Mouse (Mus musculus): ENCODE measurements around the gene Rprm.

Rprm gene

DNA sequence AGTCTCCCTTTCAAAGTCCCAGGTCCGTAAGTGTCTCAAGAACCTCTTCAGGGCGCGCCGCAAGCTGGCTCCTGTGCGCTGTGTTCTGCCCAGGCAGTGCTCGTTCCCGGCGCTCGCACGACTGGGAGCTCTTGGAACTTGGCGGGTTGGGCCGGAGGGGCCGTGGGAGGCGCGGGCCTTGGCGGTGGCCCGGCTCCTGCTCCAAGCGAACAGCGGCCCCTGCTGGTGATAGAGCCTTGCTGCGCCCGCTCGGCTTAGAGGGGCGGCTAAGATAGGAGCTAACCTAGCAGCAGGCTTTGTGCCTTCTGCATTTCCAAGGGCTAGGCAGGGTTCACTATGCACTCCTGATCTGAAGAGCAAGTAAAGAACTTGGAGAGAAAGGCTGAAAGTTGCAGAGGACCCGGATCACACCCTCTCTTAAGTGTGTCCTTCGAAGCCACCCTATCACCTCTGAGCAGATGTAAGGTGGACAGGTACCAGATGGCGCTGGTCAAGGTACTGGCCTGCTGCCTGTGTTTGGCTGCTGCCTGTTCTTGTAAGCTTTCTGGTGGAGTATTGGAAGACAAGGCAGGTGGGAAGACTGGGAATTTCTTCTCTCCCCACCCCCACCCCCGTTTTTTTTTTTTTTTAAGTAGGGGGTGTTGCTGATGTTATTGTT is at the start of gene Rprm:
TSS of gene Rprm (minus strand) at position 123 of the 658 bp plus-strand sequence.
- DNase-seq (ENCODE audit: low read depth, low spot score) = peak; percentile 22

DNA sequence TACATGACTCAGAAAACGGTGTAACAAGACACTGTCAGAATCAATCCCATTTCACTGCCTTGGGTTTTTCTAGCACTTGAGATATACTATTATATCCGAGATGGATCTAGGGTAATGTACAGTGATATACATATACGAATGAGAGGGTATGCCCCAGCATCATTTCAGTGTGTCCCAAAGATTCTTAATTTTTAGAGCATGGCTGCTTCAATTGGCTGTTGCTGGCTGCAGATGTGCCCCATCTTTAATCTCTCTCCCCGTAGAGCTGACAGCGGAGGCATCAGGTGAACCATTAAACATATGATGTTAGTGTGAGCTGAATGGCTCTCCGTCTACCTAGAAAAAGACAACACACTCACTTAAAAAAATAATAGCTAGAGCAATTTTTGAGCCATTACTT is 34.0 kb upstream of the Rprm start:
- no peak for DNase-seq (ENCODE audit: low read depth, low spot score)

DNA sequence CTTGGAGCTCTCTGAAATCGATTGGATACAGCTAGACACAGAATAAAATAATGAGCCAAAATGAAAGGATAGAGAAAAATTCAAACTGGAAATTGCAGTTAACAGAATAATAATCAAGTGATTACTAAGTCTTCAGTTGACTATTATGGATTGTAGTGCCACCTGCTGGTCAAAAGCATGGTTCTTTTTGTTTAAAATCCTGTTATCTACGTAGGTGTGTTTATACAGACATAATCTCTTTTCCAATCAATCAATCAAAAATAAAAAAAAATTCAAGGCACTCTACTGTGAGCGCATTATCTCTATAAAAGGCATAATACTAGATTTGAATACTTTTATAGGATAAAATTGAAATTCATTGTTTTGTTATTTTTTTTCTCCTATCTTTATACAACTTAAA is 33.5 kb upstream of the Rprm start:
- DNase-seq (ENCODE audit: low read depth, low spot score) = peak; percentile 10

DNA sequence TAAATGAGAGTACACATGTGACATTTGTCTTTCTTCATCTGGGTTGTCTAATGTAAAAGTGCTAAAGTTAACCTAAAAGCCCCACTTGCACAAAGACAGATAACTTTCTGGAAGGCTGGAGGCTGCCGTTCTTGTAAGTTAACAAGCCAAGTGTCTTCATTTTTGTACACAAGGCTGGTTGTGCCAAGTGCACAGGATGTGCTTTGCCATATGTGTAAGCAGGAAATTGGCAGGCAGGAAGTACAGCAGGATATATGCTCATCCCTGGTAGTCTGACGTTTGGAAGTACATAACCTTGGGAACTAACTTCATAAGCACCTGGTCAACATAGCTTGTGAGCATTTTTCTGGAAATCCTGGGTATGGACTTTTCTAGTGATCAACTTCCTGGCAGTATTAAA is 25.9 kb upstream of the Rprm start:
- DNase-seq (ENCODE audit: low read depth, low spot score) = no peak

DNA sequence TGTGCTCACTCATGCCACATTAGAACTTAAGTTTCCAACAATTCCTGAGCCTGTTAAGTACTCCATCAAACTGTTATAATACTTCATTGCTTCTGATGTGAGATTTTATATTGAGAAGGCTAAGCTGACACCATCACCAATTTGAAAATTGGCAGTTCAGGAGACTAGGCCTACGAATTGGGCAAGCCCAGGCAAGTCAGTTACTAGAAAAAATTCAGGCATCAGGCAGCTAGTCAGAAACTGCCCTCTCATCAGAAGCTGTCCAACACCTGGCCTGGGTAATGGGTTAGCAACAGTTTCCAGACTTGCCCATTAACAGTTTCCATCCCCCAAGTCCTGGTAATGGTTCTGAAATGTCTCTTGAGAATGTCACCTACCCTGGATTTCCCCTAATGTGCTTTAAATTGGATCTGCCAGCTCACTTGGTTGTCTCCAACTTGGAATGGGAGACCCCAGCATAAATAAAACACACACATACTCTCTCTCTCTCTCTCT is 20.9 kb upstream of the Rprm start:
- no peak for DNase-seq (ENCODE audit: low read depth, low spot score)

DNA sequence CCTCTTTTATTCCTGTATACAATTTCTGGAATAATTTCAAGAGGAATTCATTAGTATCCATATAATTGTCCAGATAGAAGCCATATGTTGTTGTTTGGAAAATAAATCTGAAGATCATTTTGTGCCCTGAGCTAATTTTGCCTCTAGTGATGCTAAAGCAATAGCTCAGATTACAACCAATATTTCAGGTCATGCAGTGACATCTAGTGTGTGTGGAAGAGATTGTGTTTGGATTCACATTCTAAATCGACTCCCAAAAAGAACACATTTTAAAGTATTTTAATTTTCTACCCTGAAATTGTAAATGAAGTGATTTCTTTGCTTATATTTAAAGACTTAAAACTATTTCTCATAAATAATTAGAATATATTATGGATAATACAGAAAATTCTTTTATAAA is 14.6 kb upstream of the Rprm start:
- no peak for DNase-seq (ENCODE audit: low read depth, low spot score)

DNA sequence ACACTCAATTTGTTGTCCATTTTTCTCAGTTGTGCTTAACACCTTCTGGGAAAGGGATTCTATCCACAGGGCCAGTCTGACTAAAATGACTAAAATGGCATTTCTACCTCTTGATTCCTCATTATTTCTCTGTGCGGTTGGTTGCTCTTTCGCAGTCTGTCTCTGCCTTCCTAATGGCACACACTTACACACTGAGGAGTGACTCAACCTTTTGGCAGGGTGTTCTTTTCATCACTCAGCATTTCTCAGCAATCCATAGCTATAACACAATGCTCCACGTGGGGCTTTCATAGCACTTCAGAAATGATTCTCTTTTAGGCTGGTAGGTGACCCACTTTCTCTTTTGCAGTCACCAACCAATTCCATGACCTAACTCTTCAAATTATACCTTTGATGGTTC is 7.3 kb upstream of the Rprm start:
- no peak for DNase-seq (ENCODE audit: low read depth, low spot score)

DNA sequence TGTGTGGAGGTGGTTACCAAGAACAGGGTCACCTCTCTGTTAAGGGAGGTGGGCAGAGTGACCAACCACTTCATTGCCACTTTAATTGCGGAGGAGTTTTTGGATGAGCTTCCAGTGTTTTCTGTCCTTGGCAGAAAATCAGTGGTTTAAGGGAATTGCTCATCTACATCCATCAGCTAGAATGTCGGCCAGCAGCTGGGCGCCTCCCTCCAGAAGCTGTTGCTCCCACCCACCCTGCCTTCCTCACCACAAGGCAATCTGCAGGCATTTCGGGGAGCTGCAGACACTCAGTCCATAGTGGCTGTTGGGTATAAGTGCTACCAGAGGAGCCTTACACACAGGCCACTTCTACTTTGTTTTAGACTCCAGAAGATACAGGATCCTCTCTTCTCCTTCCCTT is 902 bp upstream of the Rprm start:
- DNase-seq (ENCODE audit: low read depth, low spot score) = no peak

DNA sequence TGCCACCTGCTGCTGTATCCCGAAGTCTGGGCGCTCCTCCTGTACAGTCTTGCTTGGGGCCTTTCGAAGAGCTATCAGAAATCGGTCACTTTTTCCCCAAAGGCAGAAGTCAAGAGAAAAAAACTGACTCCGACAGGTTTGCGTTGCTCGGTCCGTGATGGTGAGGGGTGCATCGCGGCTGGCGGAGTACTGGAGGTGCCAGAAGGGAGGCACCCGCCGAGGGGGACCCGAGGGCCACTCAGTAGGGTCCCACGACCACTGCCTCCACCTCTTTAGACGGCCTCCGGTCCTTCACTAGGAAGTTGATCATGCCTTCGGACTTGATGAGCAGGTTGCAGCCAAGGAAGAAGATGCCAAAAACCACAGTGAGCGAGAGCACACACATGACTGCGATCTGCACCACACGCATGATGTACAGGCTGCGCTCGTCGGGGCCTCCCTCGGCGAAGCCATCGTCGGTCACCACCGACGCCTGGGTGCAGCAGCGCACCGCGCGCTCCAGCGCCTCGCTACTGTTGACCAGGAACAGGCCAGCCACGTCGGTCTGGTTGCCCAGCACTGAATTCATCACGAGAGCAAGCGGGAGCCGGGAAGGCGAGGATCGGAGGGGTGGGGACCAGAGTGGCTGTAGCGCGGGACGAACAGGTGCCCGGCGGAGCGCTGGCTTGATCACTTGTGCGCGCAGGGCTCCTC is 469 bp downstream of the Rprm start:
- no peak for DNase-seq (ENCODE audit: low read depth, low spot score)

DNA sequence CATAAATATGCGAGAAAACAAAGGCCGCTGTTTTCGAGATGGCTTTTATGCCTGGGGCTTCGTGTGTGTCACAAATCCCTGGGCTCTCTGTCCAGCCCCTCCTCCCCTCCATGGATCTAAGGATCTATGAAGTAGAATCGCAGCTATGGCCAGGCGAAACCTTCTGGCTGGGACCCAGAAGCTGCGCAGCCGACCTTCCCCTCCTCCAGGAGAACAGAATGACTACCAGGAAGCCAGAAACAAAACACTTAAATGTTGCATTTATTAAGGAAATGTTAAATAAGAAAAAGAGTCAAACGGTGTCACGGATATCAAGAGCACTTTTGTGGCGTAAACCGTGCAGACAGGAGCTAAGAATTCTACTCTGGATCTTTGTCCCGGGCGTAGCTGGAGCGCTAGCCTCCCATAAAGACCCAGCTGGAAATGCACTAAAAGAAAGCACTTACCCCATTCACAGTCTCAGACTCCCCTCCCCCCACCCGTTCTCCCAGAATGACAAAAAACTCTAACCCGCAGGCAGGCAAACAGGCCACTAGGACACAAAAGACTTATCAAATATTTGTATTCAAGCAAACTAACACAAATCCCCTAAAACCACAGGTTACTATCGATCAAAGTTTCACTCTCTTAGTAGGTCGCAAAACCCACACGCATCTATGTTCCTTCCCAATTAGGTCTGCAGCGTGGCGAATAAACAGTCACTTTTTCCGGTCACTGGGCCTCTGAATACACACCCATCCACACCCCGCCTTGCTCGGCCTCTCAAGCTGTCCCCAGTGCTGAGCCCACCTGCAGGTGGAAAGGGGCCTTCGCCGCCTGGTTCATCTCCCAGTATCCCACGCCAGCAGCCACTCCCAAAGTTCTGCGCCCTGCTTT is 1.3 kb downstream of the Rprm start:
- DNase-seq (ENCODE audit: low read depth, low spot score) = no peak

DNA sequence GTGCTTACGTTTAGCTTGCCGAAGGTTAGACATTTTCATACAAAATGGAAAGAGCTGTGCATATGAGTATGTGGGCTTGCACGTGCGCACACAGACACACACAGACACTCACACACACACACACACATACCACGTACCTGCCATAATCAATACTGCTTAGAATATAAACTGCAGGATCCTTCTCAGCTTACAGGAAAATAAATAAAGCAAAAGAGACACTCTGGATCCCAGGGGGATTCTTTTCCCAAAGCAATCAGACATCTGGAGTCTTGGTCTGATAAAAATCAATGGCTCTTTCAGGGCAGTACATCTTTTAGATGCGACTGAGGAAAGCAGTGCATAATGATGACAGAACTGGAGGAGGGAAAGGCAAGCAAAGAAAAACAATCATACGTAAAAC is 6.4 kb downstream of the Rprm start:
- DNase-seq (ENCODE audit: low read depth, low spot score) = no peak

DNA sequence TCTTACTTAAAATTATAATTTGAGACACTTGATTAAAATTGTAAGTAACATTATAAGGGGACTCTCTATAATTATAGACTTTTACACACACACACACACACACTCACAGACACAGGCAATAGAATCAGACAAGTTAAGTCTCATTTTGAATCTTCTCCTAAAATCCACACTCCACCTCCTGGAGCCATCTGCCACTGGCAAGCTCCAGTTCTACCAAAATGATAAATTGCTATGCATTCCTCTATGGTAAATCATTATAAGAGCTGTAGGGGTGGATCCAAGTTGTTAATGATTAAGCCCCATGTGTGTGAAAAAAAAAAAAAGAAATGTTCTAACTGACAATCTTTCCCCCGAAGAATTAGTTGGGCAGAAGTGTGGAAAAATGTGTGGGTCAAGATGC is 13.8 kb downstream of the Rprm start:
- no peak for DNase-seq (ENCODE audit: low read depth, low spot score)

DNA sequence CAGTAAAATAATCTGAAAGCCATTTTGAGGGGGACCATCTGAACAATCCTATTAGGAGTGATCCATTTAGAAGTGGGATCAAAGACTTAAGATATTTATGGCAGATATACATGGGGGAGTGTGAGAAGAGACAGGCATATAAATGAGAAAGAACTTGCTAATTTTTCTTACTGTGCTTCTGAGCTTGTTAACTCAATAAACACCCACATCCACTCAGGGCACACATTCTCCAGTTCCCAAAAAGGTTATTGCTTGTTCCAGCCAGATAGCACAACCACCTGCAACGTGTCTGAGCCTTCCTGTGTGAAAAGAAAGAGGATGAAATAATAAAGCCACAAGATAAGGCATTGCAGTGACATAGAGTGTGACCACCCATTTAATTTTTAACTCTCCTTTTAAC is 22.9 kb downstream of the Rprm start:
- DNase-seq (ENCODE audit: low read depth, low spot score) = no peak

DNA sequence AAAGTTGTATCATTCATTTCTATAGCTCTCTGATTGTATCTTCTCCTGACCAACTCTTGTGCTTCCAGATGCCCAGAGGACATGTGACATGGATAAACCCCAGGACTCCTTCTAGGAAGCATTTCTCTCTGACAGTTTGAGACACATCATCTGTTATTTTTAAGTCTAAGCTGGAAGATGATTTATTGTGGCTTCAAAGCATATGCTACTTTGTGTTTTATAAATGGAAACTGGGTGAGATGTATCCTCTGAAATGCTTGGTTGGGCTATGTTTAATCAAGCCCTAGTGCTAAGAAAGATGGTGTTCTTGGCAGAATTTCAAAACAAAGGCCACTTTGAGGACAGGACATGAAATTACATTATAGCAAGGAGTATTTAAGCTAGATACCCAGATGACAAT is 24.3 kb downstream of the Rprm start:
- no peak for DNase-seq (ENCODE audit: low read depth, low spot score)
